In genomic region chr16:77461922-77462321, GRCm38 (mm10) we compare ENCODE assay signal across 22 mouse cellular contexts.
"Had no signal": no experiment of that assay in that cellular context is flagged by ENCODE, and none has a peak within 500 bp of the region (broad histone marks: within the 10 kb centered on the region; RNA-seq: fewer than 3 reads in every experiment).

No protein-coding gene starts in this region.

- H3K36me3 ChIP-seq: limb, embryonic 12.5 days; limb, embryonic 15.5 days; midbrain, embryonic 13.5 days; stomach, embryonic 15.5 days had no signal

- H3K4me3 ChIP-seq: limb, embryonic 12.5 days; limb, embryonic 15.5 days; midbrain, embryonic 10.5 days; midbrain, embryonic 13.5 days; myocyte; stomach, embryonic 15.5 days had no signal

- H3K4me2 ChIP-seq: limb, embryonic 12.5 days; limb, embryonic 15.5 days; liver, embryonic 11.5 days; lung, embryonic 14.5 days; midbrain, embryonic 13.5 days; stomach, embryonic 15.5 days had no signal

- DNase-seq: kidney, adult 2 months; kidney, postnatal 25 days; left cerebral cortex, postnatal 4 days; liver, postnatal 0 days; lung, embryonic 14.5 days; retina, postnatal 1 day; right cerebral cortex, postnatal 25 days; spleen, adult 18-20 months; thymus, postnatal 36 days had no signal

- H3K4me1 ChIP-seq: limb, embryonic 12.5 days; stomach, embryonic 15.5 days had no signal

- H3K27ac ChIP-seq: kidney, postnatal 0 days; limb, embryonic 12.5 days; limb, embryonic 15.5 days; liver, embryonic 14.5 days; macrophage; midbrain, embryonic 10.5 days; stomach, embryonic 15.5 days had no signal

- H3K27me3 ChIP-seq: limb, embryonic 12.5 days; limb, embryonic 15.5 days; midbrain, embryonic 13.5 days; stomach, embryonic 15.5 days had no signal

- ATAC-seq: intestine, postnatal 0 days; liver, postnatal 0 days; lung, postnatal 0 days; midbrain, embryonic 16.5 days had no signal

- H3K9me3 ChIP-seq: limb, embryonic 12.5 days; limb, embryonic 15.5 days; midbrain, embryonic 10.5 days; midbrain, embryonic 13.5 days; stomach, embryonic 15.5 days had no signal

- H3K9ac ChIP-seq: limb, embryonic 12.5 days; limb, embryonic 15.5 days; liver, embryonic 14.5 days; liver, postnatal 0 days; lung, embryonic 14.5 days; midbrain, embryonic 13.5 days; stomach, embryonic 15.5 days had no signal
